Mouse (Mus musculus): ENCODE results near the gene Selenon.

Selenon gene

DNA sequence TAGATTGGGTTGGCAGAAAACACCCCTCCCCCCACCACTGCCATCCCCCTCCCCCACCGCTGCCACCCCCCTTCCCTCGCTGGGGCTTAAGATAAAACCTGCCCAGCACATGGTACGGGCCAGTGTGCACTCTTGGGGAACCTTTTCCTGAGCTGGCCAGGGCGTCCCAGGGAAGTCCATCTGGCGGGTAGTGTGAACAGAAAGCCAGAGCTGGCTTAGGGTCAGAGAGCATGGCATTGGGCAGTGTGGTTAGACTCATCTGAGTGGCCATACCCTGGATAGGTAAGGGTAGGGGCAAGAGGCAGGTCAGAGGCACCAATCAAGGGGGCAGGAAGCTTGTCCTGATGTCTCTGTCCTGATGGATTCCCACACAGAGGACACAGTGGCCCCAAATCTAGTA is 27.7 kb upstream of the Selenon start:
- in situ Hi-C loops (cut with MboI; ENCODE audit: unreplicated experiment in 2 of 2): loop anchor here in 1 of 2 experiments (5.0 kb wide), 1 partner anchor 37 kb away; no protein-coding TSS in a partner anchor

DNA sequence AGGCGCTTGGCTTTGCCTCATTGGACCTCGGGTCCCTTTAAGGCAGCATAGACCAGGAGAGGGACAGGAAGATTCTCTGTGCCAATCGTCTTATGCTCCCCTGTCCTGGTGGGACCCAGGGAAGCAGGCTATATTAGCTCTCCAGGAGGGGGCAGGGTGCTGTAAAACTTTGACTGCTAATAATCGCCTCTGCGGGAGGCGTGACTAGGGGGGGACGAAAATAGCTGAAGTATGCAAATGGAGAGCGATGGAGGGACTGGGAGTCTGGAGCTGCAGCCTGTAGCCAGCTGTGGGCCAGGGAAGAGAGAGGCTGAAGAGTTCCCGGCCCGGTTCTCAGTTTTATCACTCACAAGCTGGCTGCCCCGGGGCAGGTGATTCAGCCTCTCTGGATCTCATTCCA is 27.2 kb upstream of the Selenon start:
- in situ Hi-C loops (cut with MboI; ENCODE audit: unreplicated experiment in 2 of 2): no loop called here

DNA sequence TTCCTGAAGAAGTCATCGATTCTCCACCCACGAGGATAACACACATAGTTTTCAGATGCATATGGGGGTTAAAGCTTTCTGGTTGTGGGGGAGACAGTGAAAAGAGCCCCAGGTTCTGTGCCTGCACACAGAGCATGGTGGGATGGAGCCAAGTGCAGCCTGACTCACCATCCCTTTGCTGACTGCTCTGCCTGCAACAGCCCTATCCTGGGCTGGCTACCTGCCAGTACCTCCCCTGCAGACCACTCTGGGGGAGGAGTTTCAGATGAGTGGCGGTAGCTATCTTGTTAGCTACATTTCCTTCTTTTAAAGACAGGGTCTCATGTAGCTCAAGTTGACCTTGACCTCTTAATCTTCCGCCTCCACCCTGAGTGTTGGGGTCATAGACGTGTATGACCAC is 26.4 kb upstream of the Selenon start:
- in situ Hi-C loops (cut with MboI; ENCODE audit: unreplicated experiment in 2 of 2): no loop called here

DNA sequence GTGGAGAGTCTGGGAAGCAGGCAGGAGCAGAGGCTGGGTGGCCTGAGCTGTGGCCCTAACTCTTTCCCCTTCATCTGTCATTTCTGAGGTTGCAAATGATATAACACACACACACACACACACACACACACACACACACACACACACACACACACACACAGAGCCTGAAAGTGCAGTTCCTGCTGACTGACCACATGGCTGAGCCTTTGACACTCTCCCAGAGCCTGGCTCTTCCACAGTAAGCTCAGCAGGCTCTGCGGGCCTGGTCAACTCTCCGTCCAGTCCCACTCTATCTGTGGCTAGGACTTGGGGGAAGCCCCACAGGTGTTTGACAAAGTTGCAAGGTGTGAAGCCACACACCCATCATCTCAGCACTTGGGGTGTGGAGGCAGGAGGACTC is 25.3 kb upstream of the Selenon start:
- in situ Hi-C loops (cut with MboI; ENCODE audit: unreplicated experiment in 2 of 2): no loop called here

DNA sequence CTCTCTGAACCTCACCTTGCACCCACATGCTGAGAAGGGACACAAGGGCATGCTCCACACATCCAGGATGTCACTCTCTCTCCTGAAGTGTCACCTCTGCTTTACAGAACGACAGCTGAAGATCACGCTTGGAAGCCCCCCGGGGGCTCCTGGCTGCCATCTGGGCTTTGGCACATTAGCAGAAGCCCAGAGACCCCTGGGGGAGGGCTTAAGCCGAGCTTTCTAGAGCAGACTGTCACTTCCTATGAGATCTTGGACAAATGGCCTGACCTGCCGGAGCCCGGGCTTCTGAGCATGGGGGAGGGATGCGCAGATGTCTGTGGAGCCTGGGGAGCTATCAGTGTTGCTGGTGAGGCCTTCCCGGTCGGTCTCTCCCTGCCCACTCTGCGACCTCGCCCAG is 23.5 kb upstream of the Selenon start:
- in situ Hi-C loops (cut with MboI; ENCODE audit: unreplicated experiment in 2 of 2): no loop called here

DNA sequence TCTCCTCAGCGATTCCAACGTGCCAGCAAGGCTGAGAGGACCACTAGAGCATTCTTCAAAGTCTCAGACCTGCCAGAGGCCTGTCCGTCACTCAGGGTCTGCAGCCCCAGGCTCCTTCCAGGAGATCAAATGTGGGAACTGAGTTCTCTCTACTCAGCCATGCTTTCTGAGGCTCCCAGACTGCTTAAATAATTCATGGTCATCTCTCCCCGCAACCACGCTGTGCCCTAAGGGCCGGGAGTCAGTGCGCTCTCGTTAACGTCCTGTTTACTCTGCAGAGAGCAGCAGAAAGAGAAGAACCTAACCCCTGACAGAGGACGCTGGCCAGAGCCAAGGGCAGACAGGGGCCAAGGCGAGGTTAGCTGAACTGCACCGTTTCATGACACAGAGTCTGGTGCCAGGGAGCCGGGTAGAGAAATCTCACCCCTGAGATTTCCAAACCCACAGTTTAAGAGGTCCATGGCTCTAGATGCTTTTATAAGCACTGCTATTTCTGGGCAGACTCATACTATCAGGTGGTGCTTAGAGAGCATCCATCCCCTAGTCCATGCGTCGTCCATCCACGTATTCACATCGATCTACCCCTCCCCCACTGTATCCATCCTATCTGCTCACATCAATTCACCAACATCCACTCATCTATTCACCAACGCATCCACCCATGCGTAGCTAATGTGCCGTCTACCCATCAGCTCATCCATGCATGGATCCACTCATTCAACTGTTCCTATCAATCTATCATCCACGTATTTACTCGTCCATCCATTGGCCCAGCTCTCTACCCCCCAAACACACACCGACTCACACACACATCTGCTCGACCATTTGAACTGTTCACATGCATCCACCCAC is 20.7 kb upstream of the Selenon start:
- in situ Hi-C loops (cut with MboI; ENCODE audit: unreplicated experiment in 2 of 2): no loop called here

DNA sequence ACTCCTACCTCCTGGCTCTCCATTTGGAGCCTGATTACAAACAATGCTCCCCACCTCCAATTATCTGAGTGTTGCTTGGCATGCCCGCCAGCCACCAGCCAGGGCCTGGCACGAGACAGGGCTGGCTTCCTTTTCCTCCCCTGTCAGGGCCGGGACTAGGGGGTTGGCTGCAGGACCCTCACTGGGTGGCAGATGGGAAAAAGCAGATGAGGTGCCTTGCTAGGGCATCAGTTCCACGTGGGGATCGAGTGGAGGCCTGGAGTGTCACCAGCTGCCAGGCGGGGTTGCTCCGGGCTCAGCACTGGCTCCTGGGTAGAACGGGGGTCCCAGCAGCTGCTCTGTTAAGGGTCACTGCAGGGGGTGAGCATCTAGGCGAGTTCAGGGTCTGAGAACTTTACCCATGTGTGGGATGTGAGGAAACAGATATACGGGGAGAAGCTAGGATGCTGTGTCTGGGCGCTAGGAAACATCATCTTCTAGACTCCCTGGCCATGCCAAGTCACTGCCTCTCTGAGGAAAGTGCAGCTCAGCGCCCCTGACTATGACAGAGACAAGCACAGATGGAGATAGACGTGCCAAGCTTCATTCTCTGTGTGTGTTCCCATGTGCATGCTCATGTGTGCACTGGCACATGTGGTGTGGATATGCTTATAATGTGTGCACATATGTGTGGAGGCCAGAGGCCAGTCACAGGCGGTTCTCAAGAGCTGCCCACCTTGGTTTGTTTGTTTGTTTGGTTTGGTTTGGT is 18.9 kb upstream of the Selenon start:
- in situ Hi-C loops (cut with MboI; ENCODE audit: unreplicated experiment in 2 of 2): no loop called here

DNA sequence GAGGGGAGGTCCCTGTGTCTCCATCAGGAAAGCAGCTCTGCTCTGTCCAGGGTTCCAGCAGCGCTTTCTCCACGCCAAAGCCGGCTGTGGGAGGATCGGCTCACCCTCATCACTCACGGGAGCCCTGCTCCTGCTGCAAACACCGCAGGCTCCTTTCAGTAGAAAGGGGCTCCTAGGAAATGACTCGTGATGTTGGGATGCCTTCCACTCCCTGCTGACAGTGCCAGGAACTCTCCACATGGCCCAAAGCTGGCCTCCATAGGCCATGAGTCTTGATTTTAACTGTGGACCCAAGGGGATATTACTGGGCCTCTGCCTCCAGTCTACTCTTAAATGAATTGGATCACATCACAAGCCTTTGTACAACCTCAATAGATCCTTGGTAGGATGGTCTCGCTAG is 17.9 kb upstream of the Selenon start:
- in situ Hi-C loops (cut with MboI; ENCODE audit: unreplicated experiment in 2 of 2): loop anchor here in 1 of 2 experiments (10.0 kb wide), 1 partner anchor 235 kb away; no protein-coding TSS in a partner anchor

DNA sequence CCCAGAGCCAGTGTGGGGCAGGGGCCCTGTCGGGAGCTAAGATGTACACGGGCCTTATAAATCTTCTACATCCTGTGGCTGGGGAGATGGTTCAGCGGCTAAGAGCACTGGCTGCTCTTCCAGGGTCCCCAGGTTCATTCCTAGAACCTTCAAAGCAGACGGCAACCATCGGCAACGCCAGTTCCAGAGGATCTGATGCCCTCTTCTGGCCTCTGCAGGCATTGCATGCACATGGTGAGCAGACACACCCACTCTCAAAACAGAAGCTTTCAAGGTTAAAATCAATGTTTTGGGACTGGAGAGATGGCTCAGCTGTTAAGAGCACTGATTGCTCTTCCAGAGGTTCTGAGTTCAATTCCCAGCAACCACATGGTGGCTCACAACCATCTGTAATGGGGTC is 17.2 kb upstream of the Selenon start:
- in situ Hi-C loops (cut with MboI; ENCODE audit: unreplicated experiment in 2 of 2): loop anchor here in 1 of 2 experiments (10.0 kb wide), 1 partner anchor 236 kb away; no protein-coding TSS in a partner anchor

DNA sequence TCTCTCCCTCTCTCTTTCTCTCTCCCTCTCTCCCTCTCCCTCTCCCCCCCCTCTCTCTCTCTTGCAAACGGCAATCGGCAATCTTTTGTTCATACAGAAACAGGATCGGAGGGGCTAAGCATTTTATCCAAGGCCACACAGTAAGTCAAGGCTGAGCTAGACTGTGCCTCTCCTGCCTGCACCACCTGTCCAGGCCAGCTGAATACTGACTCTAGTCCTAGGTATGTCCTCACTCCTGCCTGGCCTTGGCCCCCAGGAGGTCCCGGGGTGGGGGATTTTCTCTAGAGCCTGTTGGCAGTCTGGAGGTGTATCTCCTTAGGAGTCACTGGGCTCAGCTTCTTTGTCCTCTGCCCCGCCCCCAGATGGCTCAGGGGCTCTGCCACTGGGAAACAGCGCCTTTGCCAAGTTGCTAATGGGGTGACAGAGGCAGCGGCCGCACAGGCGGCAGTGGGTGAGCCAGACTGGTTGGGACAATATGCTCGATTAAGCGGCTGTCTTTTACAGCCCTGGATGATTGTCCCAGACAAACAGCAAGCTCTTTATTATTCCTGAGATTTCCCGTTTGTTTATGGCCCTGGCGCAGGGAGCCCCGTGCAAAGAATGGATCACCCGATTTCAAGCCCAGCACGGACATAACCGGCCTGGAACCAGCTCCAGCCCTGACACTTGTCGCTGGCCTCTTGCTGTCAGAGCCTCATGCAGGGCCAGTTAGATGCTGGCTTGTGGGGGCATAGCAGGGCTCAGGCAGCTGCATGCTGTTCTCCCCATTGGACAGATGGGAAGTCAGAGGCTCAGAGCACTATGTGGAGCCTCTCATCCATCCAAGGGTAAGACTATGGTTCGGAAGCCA is 15.6 kb upstream of the Selenon start:
- in situ Hi-C loops (cut with MboI; ENCODE audit: unreplicated experiment in 2 of 2): loop anchor here in 1 of 2 experiments (10.0 kb wide), 1 partner anchor 237 kb away; no protein-coding TSS in a partner anchor

DNA sequence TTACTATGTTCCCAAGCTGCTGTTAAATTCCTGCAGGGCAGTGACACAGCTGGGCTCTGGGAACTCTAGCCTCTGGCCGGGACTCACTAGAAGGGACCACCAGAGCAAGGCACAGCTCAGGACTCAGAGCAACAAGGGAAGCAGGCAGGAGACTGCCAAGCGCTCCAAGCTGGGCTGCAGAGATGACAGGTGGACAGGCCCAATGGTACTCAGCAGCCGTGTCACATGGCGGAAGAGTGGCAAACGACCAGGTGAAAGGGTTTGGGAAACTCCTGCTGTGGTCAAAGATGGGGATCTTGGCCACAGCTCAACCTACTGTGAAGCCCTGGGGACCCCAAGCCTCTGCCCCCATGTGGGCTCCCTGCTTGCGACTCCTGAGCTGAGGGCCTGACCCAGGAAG is 12.1 kb upstream of the Selenon start:
- in situ Hi-C loops (cut with MboI; ENCODE audit: unreplicated experiment in 2 of 2): loop anchor here in 1 of 2 experiments (10.0 kb wide), 1 partner anchor 241 kb away; no protein-coding TSS in a partner anchor

DNA sequence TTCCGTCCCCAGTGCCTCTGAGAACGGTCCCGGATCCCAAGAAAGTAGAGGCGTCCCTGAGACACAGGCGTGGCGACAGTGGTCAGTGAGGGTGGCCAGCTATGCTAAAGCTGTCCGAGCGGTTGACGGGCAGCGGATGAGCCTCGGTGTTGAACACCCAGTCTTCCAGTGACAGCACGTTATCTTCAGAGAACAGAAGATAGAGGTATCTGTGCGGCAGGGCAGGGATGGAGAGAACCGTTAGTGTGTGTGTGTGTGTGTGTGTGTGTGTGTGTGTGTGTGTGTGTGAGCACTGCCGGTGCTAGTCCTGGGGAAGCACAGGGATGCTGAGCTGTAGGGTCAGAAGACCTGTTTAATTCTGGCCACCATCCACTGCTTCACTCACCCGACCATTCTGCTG is 11.7 kb upstream of the Selenon start:
- in situ Hi-C loops (cut with MboI; ENCODE audit: unreplicated experiment in 2 of 2): loop anchor here in 1 of 2 experiments (10.0 kb wide), 1 partner anchor 241 kb away; no protein-coding TSS in a partner anchor

DNA sequence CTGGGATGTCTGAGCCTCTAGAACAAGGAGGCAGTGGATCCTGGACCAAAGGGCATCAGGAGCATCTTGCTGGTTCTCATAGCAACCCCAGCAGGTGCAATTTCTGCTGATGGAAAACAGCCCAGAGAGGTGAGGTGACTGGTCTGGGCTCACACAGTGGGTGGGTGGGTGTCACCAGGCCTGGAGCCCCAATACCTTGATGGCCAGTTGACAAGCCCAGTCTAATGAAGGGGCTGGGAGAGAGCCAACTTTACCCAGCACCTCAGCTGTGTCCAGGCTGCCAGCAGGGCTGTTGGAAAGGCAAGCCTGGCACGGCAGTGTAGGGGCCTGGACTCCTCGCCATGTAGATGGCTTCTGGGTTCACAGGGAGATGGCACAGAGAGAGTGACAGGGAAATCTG is 10.0 kb upstream of the Selenon start:
- in situ Hi-C loops (cut with MboI; ENCODE audit: unreplicated experiment in 2 of 2): loop anchor here in 1 of 2 experiments (10.0 kb wide), 1 partner anchor 243 kb away; no protein-coding TSS in a partner anchor

DNA sequence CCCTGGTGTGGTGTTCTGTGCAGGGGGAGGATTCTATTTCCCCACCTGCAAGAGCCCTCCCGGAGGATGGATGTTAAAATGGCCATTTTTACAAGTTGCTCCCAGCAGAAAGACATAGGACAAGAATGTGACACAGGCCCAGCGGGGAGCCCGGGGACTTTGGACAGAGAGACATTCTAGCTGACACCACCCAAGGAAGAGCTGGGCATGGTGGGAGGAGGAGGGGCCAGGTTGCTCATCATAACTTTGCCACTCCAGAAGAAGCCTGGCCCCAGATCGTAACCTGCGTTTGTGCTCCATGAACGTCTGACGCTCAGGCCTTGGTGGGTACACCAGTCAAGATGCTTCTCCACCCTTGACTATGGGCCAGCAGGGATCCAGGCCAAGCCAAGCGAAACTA is 8.7 kb upstream of the Selenon start:
- in situ Hi-C loops (cut with MboI; ENCODE audit: unreplicated experiment in 2 of 2): loop anchor here in 1 of 2 experiments (10.0 kb wide), 1 partner anchor 244 kb away; no protein-coding TSS in a partner anchor

DNA sequence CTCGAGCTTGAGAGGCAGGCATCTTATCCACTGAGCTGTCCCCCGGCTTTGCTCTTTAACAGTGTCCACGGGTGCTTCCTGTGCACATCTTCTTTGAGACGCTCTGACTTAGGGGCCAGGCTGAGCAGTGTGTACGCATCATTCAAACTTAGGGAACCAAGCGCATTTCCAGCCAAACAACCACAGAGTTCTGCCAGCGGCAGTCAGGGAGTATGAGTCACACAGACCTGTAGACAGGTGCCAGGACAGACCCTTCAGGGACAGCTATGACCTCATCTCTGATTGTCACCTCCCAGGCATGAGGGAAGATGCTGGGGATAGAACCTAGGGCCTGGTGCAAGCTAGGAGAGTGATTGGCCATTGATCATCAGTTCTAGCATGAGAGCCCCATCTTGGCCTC is 7.2 kb upstream of the Selenon start:
- in situ Hi-C loops (cut with MboI; ENCODE audit: unreplicated experiment in 2 of 2): no loop called here

DNA sequence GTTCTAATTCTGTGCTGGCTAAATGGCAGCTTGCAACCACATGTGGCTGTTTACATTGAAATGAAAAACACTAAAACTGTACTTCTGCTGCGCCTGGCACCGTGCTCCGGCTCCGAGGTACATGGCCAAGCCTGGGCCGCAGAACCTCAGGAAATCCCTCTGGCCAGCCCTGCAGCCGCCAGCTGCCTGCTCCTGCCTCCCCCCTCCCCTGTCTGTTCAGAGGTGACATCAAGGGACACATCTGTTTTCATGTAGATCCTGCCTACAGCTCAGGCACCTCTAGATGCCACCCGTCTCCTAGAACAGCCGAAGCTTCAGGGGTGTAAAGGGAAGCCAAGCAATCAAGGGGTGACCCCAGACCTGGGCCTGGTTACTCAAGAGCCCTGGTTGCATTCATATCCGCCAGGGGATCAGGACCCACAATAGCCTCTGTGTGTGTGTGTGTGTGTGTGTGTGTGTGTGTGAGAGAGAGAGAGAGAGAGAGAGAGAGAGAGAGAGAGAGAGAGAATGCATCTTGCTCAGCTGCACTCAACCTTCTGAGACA is 6.7 kb upstream of the Selenon start:
- in situ Hi-C loops (cut with MboI; ENCODE audit: unreplicated experiment in 2 of 2): no loop called here

DNA sequence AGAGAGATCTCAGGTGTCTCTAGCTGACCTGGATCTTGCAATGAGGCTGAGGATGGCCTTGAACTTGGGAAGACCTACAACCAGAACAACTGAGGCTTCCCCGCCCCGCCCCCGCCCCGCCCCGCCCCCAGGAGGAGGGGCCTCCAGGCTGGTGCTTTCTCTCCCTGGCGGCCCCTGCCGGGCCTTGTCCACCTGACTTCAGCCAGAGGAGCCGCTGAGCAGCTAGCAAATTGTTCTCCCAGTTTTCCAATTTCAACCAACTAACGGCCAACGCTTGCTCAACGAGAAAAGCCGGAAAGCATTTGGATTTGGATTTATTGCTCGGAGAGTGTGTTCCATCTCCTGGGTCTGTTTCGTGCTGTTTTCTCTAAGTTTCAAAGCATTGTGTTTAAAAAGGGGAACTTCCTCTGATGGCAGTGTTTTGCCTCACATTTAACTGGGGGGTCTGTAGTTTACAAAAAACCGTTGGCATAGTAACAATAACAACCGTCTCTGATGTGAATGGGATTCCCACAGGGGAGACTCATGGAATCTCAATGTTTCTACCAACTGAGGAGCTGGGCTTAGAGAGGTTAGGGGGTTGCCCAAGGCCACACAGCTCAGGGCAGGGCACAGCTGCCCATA is 5.8 kb upstream of the Selenon start:
- in situ Hi-C loops (cut with MboI; ENCODE audit: unreplicated experiment in 2 of 2): no loop called here

DNA sequence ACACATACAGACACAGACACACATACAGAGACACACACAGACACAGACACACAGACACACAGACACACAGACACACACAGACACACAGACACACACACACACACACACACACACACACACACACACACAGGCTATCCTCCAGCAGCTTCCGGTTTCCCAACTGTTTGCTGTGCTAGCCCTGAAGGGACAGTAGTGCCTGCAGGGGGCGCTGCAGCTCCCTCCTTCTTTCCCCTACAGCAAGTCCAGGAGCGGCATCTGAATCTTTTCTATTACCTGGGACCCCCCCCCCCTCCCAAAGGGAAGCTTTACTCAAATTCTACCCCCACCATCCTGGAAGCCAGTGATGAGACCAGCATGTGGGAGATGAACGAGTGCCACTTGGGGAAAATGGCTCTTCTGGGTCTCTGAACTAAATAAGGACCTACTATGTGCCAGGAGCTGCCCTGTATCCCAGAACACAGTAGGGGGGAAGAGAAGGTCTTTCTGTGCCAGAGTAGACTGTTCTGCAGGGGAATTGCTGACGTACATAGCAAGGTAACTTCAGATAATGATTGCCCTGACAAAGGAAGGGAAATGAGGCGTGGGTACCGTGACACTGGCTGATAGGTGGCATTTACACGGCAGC is 4.1 kb upstream of the Selenon start:
- in situ Hi-C loops (cut with MboI; ENCODE audit: unreplicated experiment in 2 of 2): no loop called here

DNA sequence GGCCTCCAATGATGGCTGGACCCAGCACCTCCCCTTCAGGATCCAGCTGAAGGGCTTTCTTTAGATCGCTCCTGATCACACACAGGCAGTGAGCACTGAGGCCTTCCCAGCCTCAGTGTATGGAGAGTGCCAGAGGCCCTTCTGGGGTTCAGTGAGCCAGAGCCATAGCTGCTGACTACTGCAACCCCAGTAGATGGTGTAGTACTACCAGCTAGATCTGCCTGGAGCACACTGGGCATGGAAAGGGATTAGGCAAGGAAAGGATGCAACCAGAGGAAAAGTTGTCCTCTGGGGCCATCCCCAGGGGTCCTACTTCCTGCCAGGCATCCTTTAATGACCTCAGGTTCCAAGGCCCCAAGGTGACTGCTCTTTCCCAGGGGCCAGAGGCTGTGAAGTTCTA is 1.7 kb upstream of the Selenon start:
- in situ Hi-C loops (cut with MboI; ENCODE audit: unreplicated experiment in 2 of 2): no loop called here

All from v-Abl transformed pro-B cells (cell line).